Mouse (Mus musculus) lung, adult 2 months (tissue): Measurements from ENCODE around the gene Prcp.

Experiments
- CTCF ChIP-seq: fragments of 200-500 bp; IDR thresholded peaks from 2 replicates; pipeline ENCODE4 v1.5.1; 2011; ENCODE audit warnings: mild to moderate bottlenecking, low read length, control low read depth; ENCODE audit not compliant: insufficient read depth
- POLR2A ChIP-seq: fragments of 200-500 bp; IDR thresholded peaks from 2 replicates; pipeline ENCODE4 v1.6.1; 2011; ENCODE audit warnings: low read depth, mild to moderate bottlenecking, control low read depth, low read length, borderline replicate concordance; ENCODE audit errors: extremely low read depth

DNA sequence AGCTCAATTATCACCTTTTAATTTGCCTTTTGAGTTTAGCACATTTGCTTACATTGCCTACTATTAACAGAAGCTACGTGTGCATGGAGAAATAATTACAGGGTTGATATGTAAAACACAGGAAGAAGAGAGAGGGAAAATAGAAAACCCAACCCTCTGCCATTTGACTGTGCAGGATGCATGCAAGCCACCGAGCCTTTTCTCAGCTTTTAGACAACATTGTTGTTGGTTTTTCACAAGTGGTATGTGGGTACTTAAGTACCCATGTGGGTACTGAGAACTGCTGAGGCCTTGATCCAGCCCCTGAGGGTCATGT lies 46.5 kb downstream of the Prcp start:
- no peak for TF ChIP-seq POLR2A
- TF ChIP-seq CTCF = no peak
